Mouse (Mus musculus): ENCODE measurements at regions not wholly inside any gene's neighbourhood (a gene's known extent, or its start where the extent isn't known, plus 50 kb on each side); places are given as distances from the start of the nearest gene placed in this dataset.

- Histone ChIP-seq H3K4me3 (ENCODE audit: insufficient read depth, low read length) (no peak overlapping the region), H3K27ac (ENCODE audit: insufficient read depth, low read length) (no peak overlapping the region), H3K4me1 (ENCODE audit: control insufficient read depth, insufficient read depth, low read length) (no peaks in the 10 kb centered on the region)
- TF ChIP-seq POLR2A (IDR thresholded peaks at IDR 0.05; ENCODE audit: low read depth, low read length) (no peak), CTCF (IDR thresholded peaks at IDR 0.05; ENCODE audit: borderline replicate concordance, insufficient read depth, low read length) (no peak)
These were observed 265.4 kb upstream of the Atp2b1 start for GRCm38 (mm10) chr10:98648710-98649245.

DNA sequence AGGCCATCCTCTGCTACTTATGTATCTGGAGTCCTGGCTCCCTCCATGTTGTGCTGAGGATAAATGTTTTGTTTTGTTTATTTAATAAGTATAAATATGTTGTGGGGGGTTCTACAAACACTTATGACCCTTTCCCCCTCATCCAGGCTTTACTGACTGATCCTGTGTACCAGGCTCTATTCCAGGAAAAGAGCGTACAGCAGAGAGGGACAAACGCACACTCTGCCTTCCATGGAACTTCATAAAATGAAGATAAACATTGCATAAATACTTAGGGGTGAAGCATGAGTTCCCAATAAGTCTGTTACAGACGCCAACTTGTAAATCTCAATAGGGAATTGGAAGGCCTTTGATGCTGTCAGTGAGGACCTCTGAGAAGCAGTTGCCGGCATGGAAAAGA, 263.7 kb upstream of the Atp2b1 start:
- TF ChIP-seq POLR2A (IDR thresholded peaks at IDR 0.05; ENCODE audit: low read depth, low read length) (no peak), CTCF (IDR thresholded peaks at IDR 0.05; ENCODE audit: borderline replicate concordance, insufficient read depth, low read length) (no peak)
- Histone ChIP-seq H3K4me1 (ENCODE audit: control insufficient read depth, insufficient read depth, low read length) (no peaks in the 10 kb centered on the region), H3K27ac (ENCODE audit: insufficient read depth, low read length) (no peak overlapping the region), H3K4me3 (ENCODE audit: insufficient read depth, low read length) (no peak overlapping the region)

DNA sequence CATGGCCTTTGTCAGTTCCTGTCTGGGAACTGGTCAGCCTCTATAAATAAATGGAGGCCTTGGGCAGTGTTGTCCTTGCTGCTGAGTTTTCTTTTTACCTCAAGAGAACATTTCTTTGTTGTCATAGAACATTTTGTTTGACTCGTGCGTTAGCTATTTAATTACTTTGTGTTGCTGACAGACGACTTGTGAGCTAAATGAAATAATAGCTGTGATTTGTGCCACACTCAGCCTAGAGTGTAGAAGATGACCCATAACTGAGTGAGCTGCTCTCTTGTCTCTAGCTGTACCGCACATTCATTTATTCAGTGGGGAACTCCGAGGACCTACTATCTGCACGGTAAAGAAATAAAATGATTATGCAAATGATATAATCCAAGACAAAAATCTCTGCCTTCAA, 263.1 kb upstream of the Atp2b1 start:
- Histone ChIP-seq H3K4me1 (ENCODE audit: control insufficient read depth, insufficient read depth, low read length) (no peaks in the 10 kb centered on the region), H3K27ac (ENCODE audit: insufficient read depth, low read length) (no peak overlapping the region)
- TF ChIP-seq CTCF (IDR thresholded peaks at IDR 0.05; ENCODE audit: borderline replicate concordance, insufficient read depth, low read length) (no peak), POLR2A (IDR thresholded peaks at IDR 0.05; ENCODE audit: low read depth, low read length) (no peak)

GRCm38 (mm10) chr10:98651599-98651998, 262.6 kb upstream of the Atp2b1 start:
- no peak overlapping the region for H3K27ac ChIP-seq (ENCODE audit: insufficient read depth, low read length)
- H3K4me1 ChIP-seq (ENCODE audit: control insufficient read depth, insufficient read depth, low read length): no peaks in the 10 kb centered on the region
- H3K4me3 ChIP-seq (ENCODE audit: insufficient read depth, low read length): no peak overlapping the region
- no peak for TF ChIP-seq POLR2A (IDR thresholded peaks at IDR 0.05; ENCODE audit: low read depth, low read length)
- no peak for TF ChIP-seq CTCF (IDR thresholded peaks at IDR 0.05; ENCODE audit: borderline replicate concordance, insufficient read depth, low read length)

More for the DNA sequence above, 263.1 kb upstream of the Atp2b1 start:
- H3K4me3 ChIP-seq (ENCODE audit: insufficient read depth, low read length): no peak overlapping the region

DNA sequence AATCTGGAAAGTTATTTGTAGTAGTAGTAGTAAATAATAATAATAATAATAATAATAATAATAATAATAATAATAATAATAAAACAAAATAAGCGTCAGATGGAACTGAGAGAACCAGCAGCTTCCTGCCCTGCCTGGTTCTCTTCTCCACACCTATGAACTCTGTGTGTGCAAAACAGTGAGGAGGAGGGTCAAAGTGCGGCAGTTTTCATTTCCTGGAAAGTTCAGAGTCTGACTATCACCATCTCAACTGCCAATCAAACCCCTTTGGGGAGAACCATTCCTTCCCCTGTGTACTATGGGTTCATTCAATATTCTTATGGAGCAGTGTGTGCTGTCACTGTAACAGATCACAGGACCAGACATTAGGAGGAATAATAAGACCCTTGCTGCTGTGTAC, 262.1 kb upstream of the Atp2b1 start:
- TF ChIP-seq POLR2A (IDR thresholded peaks at IDR 0.05; ENCODE audit: low read depth, low read length) (no peak), CTCF (IDR thresholded peaks at IDR 0.05; ENCODE audit: borderline replicate concordance, insufficient read depth, low read length) (no peak)
- no peaks in the 10 kb centered on the region for H3K4me1 ChIP-seq (ENCODE audit: control insufficient read depth, insufficient read depth, low read length)
- no peak overlapping the region for H3K27ac ChIP-seq (ENCODE audit: insufficient read depth, low read length)
- no peak overlapping the region for H3K4me3 ChIP-seq (ENCODE audit: insufficient read depth, low read length)

DNA sequence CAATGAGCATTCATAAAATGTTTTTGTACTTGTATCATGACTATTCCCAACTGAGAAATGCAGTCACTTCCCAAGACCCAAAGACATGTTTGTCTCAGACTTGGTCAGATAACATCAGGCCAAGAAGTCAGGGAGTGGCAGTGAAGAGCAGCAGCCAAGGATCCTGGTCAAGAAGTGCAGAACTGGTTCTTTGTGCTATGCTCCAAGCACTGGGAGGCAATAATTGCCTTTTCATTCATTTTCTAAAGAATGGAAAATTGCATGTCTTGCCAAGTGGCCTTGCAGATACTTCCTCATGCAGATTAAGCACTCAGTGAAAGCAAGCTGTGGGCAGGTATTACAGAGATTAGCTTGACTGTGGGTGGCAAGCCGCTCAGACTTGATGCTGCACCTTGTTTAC, 253.5 kb upstream of the Atp2b1 start:
- no peak overlapping the region for H3K4me3 ChIP-seq (ENCODE audit: insufficient read depth, low read length)
- H3K4me1 ChIP-seq (ENCODE audit: control insufficient read depth, insufficient read depth, low read length): no peaks in the 10 kb centered on the region; the same call in 1 of the 2 replicates
- no peak for TF ChIP-seq CTCF (IDR thresholded peaks at IDR 0.05; ENCODE audit: borderline replicate concordance, insufficient read depth, low read length)
- no peak for TF ChIP-seq POLR2A (IDR thresholded peaks at IDR 0.05; ENCODE audit: low read depth, low read length)
- no peak overlapping the region for H3K27ac ChIP-seq (ENCODE audit: insufficient read depth, low read length)

GRCm38 (mm10) chr10:98665936-98666505, 248.2 kb upstream of the Atp2b1 start:
- TF ChIP-seq CTCF (IDR thresholded peaks at IDR 0.05; ENCODE audit: borderline replicate concordance, insufficient read depth, low read length): no peak
- no peak for TF ChIP-seq POLR2A (IDR thresholded peaks at IDR 0.05; ENCODE audit: low read depth, low read length)
- Histone ChIP-seq H3K4me3 (ENCODE audit: insufficient read depth, low read length) (no peak overlapping the region), H3K27ac (ENCODE audit: insufficient read depth, low read length) (no peak overlapping the region), H3K4me1 (ENCODE audit: control insufficient read depth, insufficient read depth, low read length) (no peaks in the 10 kb centered on the region)

DNA sequence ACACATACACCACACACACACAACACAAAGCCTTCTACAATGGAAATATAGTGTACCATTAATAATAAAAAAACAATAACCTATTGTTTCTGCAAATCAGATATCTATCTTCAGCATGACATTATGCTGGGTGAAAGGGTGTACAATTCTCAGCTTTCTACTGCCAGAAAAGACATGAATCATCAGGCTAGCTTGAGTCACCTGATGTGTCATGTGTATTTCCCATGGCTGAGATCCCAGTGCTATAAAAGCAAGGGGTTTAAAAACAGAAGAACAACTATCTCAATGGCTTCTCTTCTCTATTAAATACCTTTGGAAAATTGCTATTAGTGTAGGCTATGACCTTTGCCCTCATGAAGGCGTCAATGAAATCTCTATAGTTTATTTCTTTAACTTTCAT, 246.5 kb upstream of the Atp2b1 start:
- Histone ChIP-seq H3K4me3 (ENCODE audit: insufficient read depth, low read length) (no peak overlapping the region), H3K4me1 (ENCODE audit: control insufficient read depth, insufficient read depth, low read length) (no peaks in the 10 kb centered on the region), H3K27ac (ENCODE audit: insufficient read depth, low read length) (no peak overlapping the region)
- no peak for TF ChIP-seq CTCF (IDR thresholded peaks at IDR 0.05; ENCODE audit: borderline replicate concordance, insufficient read depth, low read length)
- TF ChIP-seq POLR2A (IDR thresholded peaks at IDR 0.05; ENCODE audit: low read depth, low read length): no peak

DNA sequence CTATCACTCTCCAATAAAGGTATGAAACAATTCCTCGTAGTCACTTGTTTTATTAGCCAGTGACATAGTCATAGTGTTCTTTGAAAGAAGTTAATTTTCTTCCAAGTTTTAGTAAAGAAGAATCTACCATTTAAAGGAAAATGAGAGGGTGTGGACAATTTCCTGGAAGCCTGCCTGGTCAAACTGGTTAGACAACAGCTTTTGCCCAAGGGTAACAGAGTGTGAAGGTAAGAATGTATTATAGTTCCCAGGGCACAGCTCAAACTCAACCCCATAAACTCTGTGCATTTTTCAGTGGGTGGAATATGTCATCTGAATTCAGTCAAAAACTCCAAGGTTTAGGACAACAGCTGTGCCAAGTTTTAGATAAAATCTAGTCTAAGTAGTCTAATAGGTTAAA, 240.1 kb upstream of the Atp2b1 start:
- no peak overlapping the region for H3K27ac ChIP-seq (ENCODE audit: insufficient read depth, low read length)
- TF ChIP-seq CTCF (IDR thresholded peaks at IDR 0.05; ENCODE audit: borderline replicate concordance, insufficient read depth, low read length): no peak
- no peak for TF ChIP-seq POLR2A (IDR thresholded peaks at IDR 0.05; ENCODE audit: low read depth, low read length)
- no peaks in the 10 kb centered on the region; the same call in 1 of the 2 replicates for H3K4me1 ChIP-seq (ENCODE audit: control insufficient read depth, insufficient read depth, low read length)
- H3K4me3 ChIP-seq (ENCODE audit: insufficient read depth, low read length): no peak overlapping the region

DNA sequence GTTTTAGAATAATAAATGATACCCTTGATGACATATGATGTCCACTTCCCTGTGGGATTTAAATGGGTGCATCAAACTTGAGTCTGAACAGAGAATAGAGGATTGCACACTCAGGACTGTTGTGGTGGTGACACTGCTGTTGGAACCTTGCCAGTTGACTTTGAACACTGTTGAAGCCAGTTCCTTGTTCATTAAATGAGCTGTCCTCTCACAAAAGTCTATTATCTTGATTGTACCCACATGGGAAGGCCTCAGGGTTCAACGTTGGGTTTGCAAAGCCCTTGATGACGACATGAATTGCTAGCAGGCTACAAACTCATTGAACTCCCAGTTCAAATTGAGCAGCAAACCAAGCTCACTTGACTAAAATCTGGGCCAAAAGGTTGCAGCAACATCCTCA, 237.3 kb upstream of the Atp2b1 start:
- H3K4me1 ChIP-seq (ENCODE audit: control insufficient read depth, insufficient read depth, low read length): no peaks in the 10 kb centered on the region; the same call in 1 of the 2 replicates
- H3K27ac ChIP-seq (ENCODE audit: insufficient read depth, low read length): no peak overlapping the region
- H3K4me3 ChIP-seq (ENCODE audit: insufficient read depth, low read length): no peak overlapping the region
- TF ChIP-seq POLR2A (IDR thresholded peaks at IDR 0.05; ENCODE audit: low read depth, low read length) (no peak), CTCF (IDR thresholded peaks at IDR 0.05; ENCODE audit: borderline replicate concordance, insufficient read depth, low read length) (no peak)

Data from embryonic fibroblast, embryonic 13.5 days (primary cell).